7 mouse cellular contexts compared by ENCODE assay signal in genomic region chr2:61804841-61805540, GRCm38 (mm10). TPM values are rescaled to one million over a fixed set of nuclear protein-coding genes. Genes with fewer than 3 reads are reported as not detected.
DNase-seq lines count a peak whose midpoint lies in the region; ATAC-seq and TF ChIP-seq lines count a peak whose summit lies in the region.

No protein-coding gene starts in this region.

- H3K27ac ChIP-seq in left cerebral cortex, adult 2 months = peak overlapping the region; percentile 94
- H3K27ac ChIP-seq in forebrain, embryonic 10.5 days = peak overlapping the region; percentile 76
- H3K27ac ChIP-seq in intestine, postnatal 0 days (ENCODE audit: low read depth, low read length) = no peak overlapping the region

- H3K9ac ChIP-seq in intestine, postnatal 0 days (ENCODE audit: low read depth, low read length) = no peak overlapping the region

- H3K4me2 ChIP-seq in intestine, postnatal 0 days (replicated peaks; ENCODE audit: low read depth) = peak overlapping the region; percentile 25; the same call in 1 of the 2 replicates

- peak; percentile 36 to 43 for DNase-seq in left cerebral cortex, adult 2 months (ENCODE audit: extremely low spot score in 1 of 2, low spot score in 2 of 2)
- no peak for DNase-seq in left cerebral cortex, postnatal 25 days (ENCODE audit: low spot score in 2 of 2)
- peak; percentile 26 to 42 for DNase-seq in cerebellum, postnatal 36 days
- peak; percentile 62 for DNase-seq in forebrain, embryonic 10.5 days (ENCODE audit: extremely low spot score, low spot score)
- peak; percentile 77 for DNase-seq in neural tube, embryonic 10.5 days (ENCODE audit: extremely low spot score, low spot score)
- no peak for DNase-seq in urinary bladder, postnatal 36 days (ENCODE audit: low spot score in 2 of 2)

- ATAC-seq in intestine, postnatal 0 days = no peak

- TF ChIP-seq CTCF in left cerebral cortex, adult 2 months (IDR thresholded peaks at IDR 0.05) = no peak
- TF ChIP-seq CTCF in intestine, postnatal 0 days (IDR thresholded peaks at IDR 0.05; ENCODE audit: low read depth) = no peak

- H3K4me3 ChIP-seq in left cerebral cortex, adult 2 months = peak overlapping the region; percentile 71
- peak overlapping the region; percentile 41 for H3K4me3 ChIP-seq in forebrain, embryonic 10.5 days
- no peak overlapping the region for H3K4me3 ChIP-seq in intestine, postnatal 0 days (ENCODE audit: low read depth, low read length)

- H3K27me3 ChIP-seq in forebrain, embryonic 10.5 days (ENCODE audit: poor library complexity, severe bottlenecking) = peaks cover 94% of the 10 kb centered on the region
- H3K27me3 ChIP-seq in intestine, postnatal 0 days (replicated peaks; ENCODE audit: control insufficient read depth, insufficient read depth, low read length) = peaks cover 68% of the 10 kb centered on the region

- under 1% methylated on average over 39 of the region's 39 CpGs for WGBS in forebrain, embryonic 10.5 days
- WGBS in intestine, postnatal 0 days = 2% methylated on average over 39 of the region's 39 CpGs

- intact Hi-C loops in left cerebral cortex, adult 2 months (cut with DNase I) = loop anchor here (2.0 to 5.0 kb wide), 2 partner anchors 93 to 148 kb away; partner anchors contain the start of gene Psmd14
- intact Hi-C loops in left cerebral cortex, postnatal 25 days (cut with DNase I) = loop anchor here (10.0 kb wide), 1 partner anchor 480 kb away; no protein-coding TSS in a partner anchor

- H3K36me3 ChIP-seq in forebrain, embryonic 10.5 days (replicated peaks) = peaks cover 8% of the 10 kb centered on the region; the same call in 1 of the 2 replicates
- no peaks in the 10 kb centered on the region for H3K36me3 ChIP-seq in intestine, postnatal 0 days (ENCODE audit: control insufficient read depth, insufficient read depth)

- no peaks in the 10 kb centered on the region for H3K9me3 ChIP-seq in forebrain, embryonic 10.5 days
- no peaks in the 10 kb centered on the region for H3K9me3 ChIP-seq in intestine, postnatal 0 days (ENCODE audit: control insufficient read depth)

- peaks cover 40% of the 10 kb centered on the region for H3K4me1 ChIP-seq in forebrain, embryonic 10.5 days
- H3K4me1 ChIP-seq in intestine, postnatal 0 days (replicated peaks; ENCODE audit: control insufficient read depth, insufficient read depth, low read length) = 0 out of 2 replicates have a peak, but pooled peaks cover 4% of the 10 kb centered on the region

RNA-seq across cellular contexts. Expression of gene Tbr1, which starts 2.3 kb away (rescaled TPM):
- total RNA-seq in left cerebral cortex, adult 2 months (2021) = 100 to 1,000 TPM; 116 to 131 TPM
- total RNA-seq in left cerebral cortex, postnatal 25 days (2021) = 100 to 1,000 TPM; 111 to 119 TPM
- 2.4 and 5.0 TPM in 2 replicates for polyA plus RNA-seq in forebrain, embryonic 10.5 days (2016; fragmentation: Nextera tagmentation; extraction: Ambion mirVana)
- not detected in 2 replicates for polyA plus RNA-seq in intestine, postnatal 0 days (2015; fragmentation: Nextera tagmentation; extraction: Ambion mirVana)

Comparison
In these comparisons a context has a peak if more than half of its experiments do, and no peak if none do; other contexts are left out.
1. DNase-seq: peak in left cerebral cortex, adult 2 months (2 of 2), cerebellum, postnatal 36 days (2 of 2), forebrain, embryonic 10.5 days (single experiment) and neural tube, embryonic 10.5 days (single experiment); none in left cerebral cortex, postnatal 25 days (0 of 2) and urinary bladder, postnatal 36 days (0 of 2).